Mouse (Mus musculus): ENCODE measurements around the gene Necap1. TPM values are rescaled to one million over a fixed set of nuclear protein-coding genes. Genes with fewer than 3 reads are reported as not detected.

Necap1 gene
- polyA plus RNA-seq, 1 experiment: 142 TPM

GRCm38 (mm10) chr6:122881287-122881686 is 7.0 kb downstream of the Necap1 start:
- no peak for DNase-seq (ENCODE audit: extremely low spot score in 1 of 2, low spot score in 1 of 2)

GRCm38 (mm10) chr6:122883603-122884002 is 9.3 kb downstream of the Necap1 start:
- DNase-seq (ENCODE audit: extremely low spot score in 1 of 2, low spot score in 1 of 2): no peak

- no peak for DNase-seq (ENCODE audit: extremely low spot score in 1 of 2, low spot score in 1 of 2)
Measured at GRCm38 (mm10) chr6:122889599-122889998, 15.3 kb downstream of the Necap1 start.

- peak in 1 of 2 experiments; percentile 91 for DNase-seq (ENCODE audit: extremely low spot score in 1 of 2, low spot score in 1 of 2)
Measured at GRCm38 (mm10) chr6:122892442-122893049, 18.3 kb downstream of the Necap1 start.

GRCm38 (mm10) chr6:122919922-122920321 is 45.6 kb downstream of the Necap1 start:
- DNase-seq (ENCODE audit: extremely low spot score in 1 of 2, low spot score in 1 of 2): no peak

GRCm38 (mm10) chr6:122921451-122921850 is 47.2 kb downstream of the Necap1 start, which contains the start of gene Clec4a1:
Gene Clec4a1 (plus strand): TSS chr6:122921848.
- DNase-seq (ENCODE audit: extremely low spot score in 1 of 2, low spot score in 1 of 2): no peak

GRCm38 (mm10) chr6:122934845-122935244 is 60.6 kb downstream of the Necap1 start:
- DNase-seq (ENCODE audit: extremely low spot score in 1 of 2, low spot score in 1 of 2): no peak

Other genes starting within 250 kb of the Necap1 start
- gene Dppa3, start 248.1 kb upstream of the Necap1 start, polyA plus RNA-seq (2012; rRNA removed): not detected in 2 replicates
- 0.06 TPM in 1 of 2 replicates, not detected in the other for gene Nanog, start 167.0 kb upstream of the Necap1 start, polyA plus RNA-seq (2012; rRNA removed)
- 101 and 105 TPM in 2 replicates for gene Slc2a3, start 72.8 kb upstream of the Necap1 start, polyA plus RNA-seq (2012; rRNA removed)
- gene Foxj2, start 54.6 kb upstream of the Necap1 start, polyA plus RNA-seq (2012; rRNA removed): 16.4 and 17.0 TPM in 2 replicates
- gene C3ar1, start 18.3 kb upstream of the Necap1 start, polyA plus RNA-seq (2012; rRNA removed): 1.0 and 1.6 TPM in 2 replicates
- gene Clec4a1, start 47.4 kb downstream of the Necap1 start, polyA plus RNA-seq (2012; rRNA removed): 0.38 and 0.52 TPM in 2 replicates
- gene Clec4a3, start 78.0 kb downstream of the Necap1 start, polyA plus RNA-seq (2012; rRNA removed): 0.53 and 0.68 TPM in 2 replicates
- not detected in 2 replicates for gene Clec4a4, start 115.9 kb downstream of the Necap1 start, polyA plus RNA-seq (2012; rRNA removed)
- not detected in 2 replicates for gene Clec4b1, start 175.5 kb downstream of the Necap1 start, polyA plus RNA-seq (2012; rRNA removed)
- gene Clec4a2, start 232.0 kb downstream of the Necap1 start, polyA plus RNA-seq (2012; rRNA removed): 0.67 and 1.4 TPM in 2 replicates

All from frontal cortex, adult 2 months (tissue).